Mouse (Mus musculus) liver, embryonic 14.5 days (tissue): ENCODE data around the gene Ptp4a2. TPM values are rescaled to one million over a fixed set of nuclear protein-coding genes. Genes with fewer than 3 reads are reported as not detected.

Experiments
- ATAC-seq: fragments of 200-750 bp; cut with Nextera tagmentation; 2 replicates; pipeline ENCODE4 v1.8.0; 2017; ENCODE audit warnings: moderate number of reproducible peaks, mild to moderate bottlenecking, moderate library complexity; ENCODE audit not compliant: insufficient read depth
- DNase-seq, 3 experiments: peaks; one replicate each; pipeline ENCODE4 v3.0.0-alpha.2; 2012 to 2013; ENCODE audit warnings: low read depth in 3 of 3, low spot score in 3 of 3
- H3K27ac ChIP-seq: fragments of 300-500 bp; sonication (generic); 2 replicates; pipeline ENCODE4 v1.5.1; 2014; ENCODE audit warnings: moderate library complexity, mild to moderate bottlenecking, control low read depth, inconsistent platforms
- H3K27me3 ChIP-seq: fragments of 300-500 bp; sonication (generic); 2 replicates; pipeline ENCODE4 v1.6.1; 2014; ENCODE audit warnings: mild to moderate bottlenecking, low read length, moderate library complexity; ENCODE audit not compliant: control insufficient read depth, insufficient read depth
- H3K36me3 ChIP-seq: fragments of 300-500 bp; sonication (generic); replicated peaks from 2 replicates; pipeline ENCODE4 v1.6.1; 2014; ENCODE audit warnings: low read depth; ENCODE audit not compliant: control insufficient read depth, insufficient read depth
- H3K4me1 ChIP-seq, 2 experiments: fragments of 200-500 bp in 1 of 2; fragments of 300-500 bp in 1 of 2; sonication (generic) in 1 of 2; replicated peaks; 2 replicates each; pipeline ENCODE4 v1.6.1; 2012 to 2014; ENCODE audit warnings: antibody characterized with exemption in 1 of 2, inconsistent platforms in 1 of 2, low read length in 1 of 2; ENCODE audit not compliant: control insufficient read depth in 2 of 2, insufficient read depth in 2 of 2
- H3K4me2 ChIP-seq: fragments of 300-500 bp; sonication (generic); 2 replicates; pipeline ENCODE4 v1.6.1; 2014; ENCODE audit warnings: low read depth, mild to moderate bottlenecking, control low read depth, moderate library complexity
- H3K4me3 ChIP-seq, 2 experiments: fragments of 200-500 bp in 1 of 2; fragments of 300-500 bp in 1 of 2; sonication (generic) in 1 of 2; 2 replicates each; pipeline ENCODE4 v1.5.1; 2012 to 2014; ENCODE audit warnings: low read depth in 2 of 2, low read length in 2 of 2, mild to moderate bottlenecking in 2 of 2, control low read depth in 1 of 2, inconsistent platforms in 1 of 2, moderate library complexity in 1 of 2; ENCODE audit not compliant: insufficient read depth in 1 of 2
- H3K9ac ChIP-seq: fragments of 300-500 bp; sonication (generic); replicated peaks from 2 replicates; pipeline ENCODE4 v1.6.1; 2014; ENCODE audit warnings: mild to moderate bottlenecking, control low read depth, moderate library complexity
- H3K9me3 ChIP-seq: fragments of 300-500 bp; sonication (generic); 2 replicates; pipeline ENCODE4 v1.6.1; 2016; ENCODE audit warnings: low read length, mixed read lengths; ENCODE audit not compliant: control insufficient read depth
- CTCF ChIP-seq: IDR thresholded peaks from 2 replicates; pipeline ENCODE4 v1.5.1; 2016; ENCODE audit warnings: antibody characterized with exemption, low read depth, control low read depth
- EP300 ChIP-seq: IDR thresholded peaks from 2 replicates; pipeline ENCODE4 v1.6.1; 2016; ENCODE audit warnings: antibody characterized with exemption, low read depth
- WGBS: fragments of 180-500 bp; shearing (Covaris S2); extraction: QIAGEN DNeasy Blood & Tissue Kit; methylation state at CpG from one replicate; pipeline ENCODE4 v1.1.7; 2014; ENCODE audit not compliant: insufficient replicate concordance; 5-methylcytosine and 5-hydroxymethylcytosine counted together
- polyA plus RNA-seq, 2 experiments: library from polyadenylated mRNA; depleted of rRNA in 1 of 2; stranded (reverse) in 1 of 2; unstranded in 1 of 2; fragments of >200 nt; fragmentation: Nextera tagmentation in 1 of 2; extraction: Ambion mirVana in 1 of 2; gene quantifications; 2 replicates each; pipeline versions ENCODE4 v1.2.1 to v1.2.3; 2012 to 2014

Ptp4a2 gene
- polyA plus RNA-seq, 2 experiments = 42.2 to 150 TPM

DNA sequence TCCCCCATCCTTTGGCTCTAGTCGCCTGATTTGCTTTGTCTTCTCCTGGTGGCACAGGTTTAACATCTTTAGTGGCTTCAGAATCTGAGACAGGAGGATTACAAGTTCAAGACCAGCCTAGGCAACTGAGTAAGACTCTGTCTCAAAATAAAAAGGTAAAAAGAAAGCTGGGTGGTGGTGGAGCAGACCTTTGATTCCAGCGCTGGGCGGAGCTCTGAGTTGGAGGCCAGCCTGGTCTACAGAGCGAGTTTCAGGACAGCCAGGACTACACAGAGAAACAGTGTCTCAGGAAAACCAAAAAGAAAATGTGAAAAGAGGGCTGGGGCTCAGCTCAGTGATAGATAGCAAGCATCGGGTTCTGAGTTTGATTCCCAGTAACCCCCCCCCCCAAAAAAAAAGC, 27.5 kb upstream of the Ptp4a2 start:
- H3K9ac ChIP-seq = no peak overlapping the region
- no peak for ATAC-seq
- H3K36me3 ChIP-seq = no peaks in the 10 kb centered on the region
- H3K4me3 ChIP-seq = no peak overlapping the region
- H3K4me2 ChIP-seq = no peak overlapping the region
- TF ChIP-seq CTCF = no peak
- no peak for TF ChIP-seq EP300
- no peaks in the 10 kb centered on the region for H3K9me3 ChIP-seq
- H3K4me1 ChIP-seq = peaks cover 0 to 2% of the 10 kb centered on the region in 2 experiments; a peak in 1 of 4 replicates
- no peak for DNase-seq
- no peaks in the 10 kb centered on the region for H3K27me3 ChIP-seq
- no peak overlapping the region for H3K27ac ChIP-seq
- 65% methylated on average over 5 of the region's 5 CpGs for WGBS

GRCm38 (mm10) chr4:129785178-129785577, 25.8 kb upstream of the Ptp4a2 start:
- H3K4me3 ChIP-seq = no peak overlapping the region
- H3K27me3 ChIP-seq = no peaks in the 10 kb centered on the region
- under 1% methylated on average over 4 of the region's 4 CpGs for WGBS

GRCm38 (mm10) chr4:129788693-129789092, 22.3 kb upstream of the Ptp4a2 start:
- ATAC-seq = no peak
- Histone ChIP-seq H3K4me2 (no peak overlapping the region), H3K4me1 (peaks cover 10 to 19% of the 10 kb centered on the region in 2 experiments), H3K27me3 (no peaks in the 10 kb centered on the region), H3K9ac (no peak overlapping the region), H3K27ac (no peak overlapping the region), H3K9me3 (no peaks in the 10 kb centered on the region), H3K4me3 (no peak overlapping the region), H3K36me3 (no peaks in the 10 kb centered on the region)
- 29% methylated on average over 8 of the region's 8 CpGs for WGBS
- no peak for DNase-seq
- TF ChIP-seq CTCF (no peak), EP300 (no peak)

More at GRCm38 (mm10) chr4:129785178-129785577, 25.8 kb upstream of the Ptp4a2 start:
- H3K4me2 ChIP-seq = no peak overlapping the region
- no peak overlapping the region for H3K9ac ChIP-seq
- peaks cover 0 to 2% of the 10 kb centered on the region in 2 experiments; a peak in 1 of 4 replicates for H3K4me1 ChIP-seq
- ATAC-seq (no peak), DNase-seq (peak; percentile 58 to 67 (median 61))
- TF ChIP-seq CTCF = peak; percentile 87
- no peak for TF ChIP-seq EP300
- H3K36me3 ChIP-seq = no peaks in the 10 kb centered on the region
- no peaks in the 10 kb centered on the region for H3K9me3 ChIP-seq
- H3K27ac ChIP-seq = no peak overlapping the region

DNA sequence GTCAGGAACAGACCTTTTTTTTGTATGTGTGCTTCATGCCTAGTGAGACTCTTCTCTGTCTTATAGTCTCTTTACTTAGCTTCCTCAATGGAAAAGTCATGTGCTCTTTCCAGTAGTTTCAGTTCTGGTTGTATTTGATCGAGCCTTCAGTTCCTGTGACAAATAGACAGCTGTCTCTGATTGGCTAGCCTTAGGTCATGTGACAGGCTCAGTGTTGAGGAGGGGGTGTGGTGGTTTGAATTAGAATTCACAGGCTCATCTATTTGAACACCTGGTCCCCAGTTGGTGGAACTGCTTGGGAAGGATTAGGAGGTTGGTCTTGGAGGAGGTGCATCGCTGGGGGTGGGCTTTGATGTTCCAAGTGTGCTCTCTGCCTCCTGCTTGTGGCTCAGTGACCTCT, 21.4 kb upstream of the Ptp4a2 start:
- Histone ChIP-seq H3K9ac (no peak overlapping the region), H3K27ac (no peak overlapping the region), H3K4me1 (peaks cover 19 to 26% of the 10 kb centered on the region in 2 experiments), H3K4me3 (no peak overlapping the region), H3K4me2 (no peak overlapping the region), H3K27me3 (no peaks in the 10 kb centered on the region), H3K36me3 (no peaks in the 10 kb centered on the region), H3K9me3 (no peaks in the 10 kb centered on the region)
- ATAC-seq = no peak
- DNase-seq = no peak
- TF ChIP-seq EP300 (no peak), CTCF (no peak)
- WGBS = 64% methylated on average over 2 of the region's 2 CpGs

GRCm38 (mm10) chr4:129790475-129790874, 20.5 kb upstream of the Ptp4a2 start:
- H3K36me3 ChIP-seq = no peaks in the 10 kb centered on the region
- H3K27ac ChIP-seq = no peak overlapping the region
- no peak overlapping the region for H3K9ac ChIP-seq
- ATAC-seq (no peak), DNase-seq (no peak)
- 33% methylated on average over 3 of the region's 3 CpGs for WGBS
- no peak overlapping the region for H3K4me2 ChIP-seq
- H3K9me3 ChIP-seq = no peaks in the 10 kb centered on the region
- H3K4me3 ChIP-seq = no peak overlapping the region
- peaks cover 23 to 33% of the 10 kb centered on the region in 2 experiments for H3K4me1 ChIP-seq
- no peaks in the 10 kb centered on the region for H3K27me3 ChIP-seq
- TF ChIP-seq EP300 (no peak), CTCF (no peak)
